Mouse (Mus musculus): ENCODE results near the gene Gm11541. TPM values are rescaled to one million over a fixed set of nuclear protein-coding genes. Genes with fewer than 3 reads are reported as not detected.
"Not testable (repeated sequence)": the region's sequence is repeated elsewhere in the genome, so short reads cannot be mapped to it uniquely, and the experiment has no call there.

Gm11541 gene
- polyA plus RNA-seq, 1 experiment from 2014 or later = 0.07 TPM

DNA sequence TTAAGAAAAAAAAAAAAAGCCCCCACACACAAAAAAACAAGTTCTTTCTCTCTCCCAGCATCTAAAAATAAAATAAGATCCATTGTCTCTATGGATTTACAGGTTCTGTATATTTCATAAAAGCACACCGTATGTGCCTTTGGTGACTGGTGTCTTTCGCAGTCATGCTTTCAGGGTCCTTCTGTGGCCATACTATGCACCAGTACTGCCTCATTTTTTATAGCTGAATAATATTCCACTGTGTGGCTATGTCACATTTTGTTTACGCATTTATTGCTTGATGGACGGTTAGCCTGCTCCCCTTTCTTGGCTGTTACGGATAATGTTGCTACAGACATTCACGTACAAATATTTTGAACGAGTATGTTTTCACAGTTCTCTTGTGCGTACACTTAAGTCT is 51.3 kb downstream of the Gm11541 start:
- Histone ChIP-seq H3K4me1 (replicated peaks; ENCODE audit: control insufficient read depth, insufficient read depth, low read length) (peaks cover 12% of the 10 kb centered on the region), H3K9me3 (ENCODE audit: control insufficient read depth) (no peaks in the 10 kb centered on the region), H3K27ac (ENCODE audit: low read depth, low read length) (no peak overlapping the region), H3K4me3 (ENCODE audit: low read depth, low read length) (peak overlapping the region; percentile 60), H3K4me2 (replicated peaks; ENCODE audit: low read depth) (peak overlapping the region; percentile 71), H3K27me3 (replicated peaks; ENCODE audit: control insufficient read depth, insufficient read depth, low read length) (no peaks in the 10 kb centered on the region), H3K36me3 (ENCODE audit: control insufficient read depth, insufficient read depth) (peaks cover 7% of the 10 kb centered on the region; the same call in 1 of the 2 replicates), H3K9ac (ENCODE audit: low read depth, low read length) (no peak overlapping the region)
- WGBS = 37% methylated on average over 8 of the region's 8 CpGs
- ATAC-seq = no peak
- no peak for TF ChIP-seq CTCF (IDR thresholded peaks at IDR 0.05; ENCODE audit: low read depth)

DNA sequence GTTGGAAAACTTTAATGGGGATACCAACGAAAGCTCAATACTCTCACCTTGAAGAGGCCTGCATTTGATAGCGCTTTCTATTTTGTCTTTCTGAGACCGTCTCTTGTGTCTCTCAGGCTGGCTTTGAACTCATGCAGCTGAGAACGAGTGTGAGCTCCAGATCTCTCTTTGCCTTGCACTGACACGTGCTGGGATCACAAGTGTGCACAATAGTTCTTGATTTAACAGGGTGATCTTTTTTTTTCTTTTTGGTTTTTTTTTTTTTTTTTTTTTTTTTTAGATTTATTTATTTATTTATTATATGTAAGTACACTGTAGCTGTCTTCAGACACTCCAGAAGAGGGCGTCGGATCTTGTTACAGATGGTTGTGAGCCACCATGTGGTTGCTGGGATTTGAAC is 53.1 kb downstream of the Gm11541 start:
- not testable (repeated sequence) for H3K27ac ChIP-seq (ENCODE audit: low read depth, low read length); H3K9ac ChIP-seq (ENCODE audit: low read depth, low read length); H3K4me2 ChIP-seq (replicated peaks; ENCODE audit: low read depth); H3K9me3 ChIP-seq (ENCODE audit: control insufficient read depth); H3K4me3 ChIP-seq (ENCODE audit: low read depth, low read length); ATAC-seq; H3K27me3 ChIP-seq (replicated peaks; ENCODE audit: control insufficient read depth, insufficient read depth, low read length)
- 95% methylated on average over 5 of the region's 7 CpGs for WGBS
- peaks cover 12% of the 10 kb centered on the region for H3K4me1 ChIP-seq (replicated peaks; ENCODE audit: control insufficient read depth, insufficient read depth, low read length)
- H3K36me3 ChIP-seq (ENCODE audit: control insufficient read depth, insufficient read depth) = peaks cover 12% of the 10 kb centered on the region; the same call in 1 of the 2 replicates

DNA sequence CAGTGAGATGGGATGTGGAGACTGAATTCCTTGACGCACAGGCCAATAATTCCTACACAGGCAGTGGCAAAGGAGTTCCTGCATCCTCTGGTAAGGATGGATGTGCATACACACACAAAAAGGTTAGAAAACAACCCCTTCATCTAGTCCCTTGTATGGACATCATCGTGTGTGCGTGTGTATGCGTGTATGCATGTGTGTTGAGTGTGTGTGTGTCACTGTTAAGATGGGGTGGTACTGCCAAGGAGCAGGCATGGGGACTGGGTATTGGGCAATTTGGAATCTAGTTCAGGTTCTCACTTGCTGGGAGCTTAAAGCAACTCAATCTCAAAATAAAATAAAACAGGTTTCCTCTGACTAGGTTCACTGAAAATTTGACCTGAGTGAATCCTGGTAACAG is 57.8 kb downstream of the Gm11541 start:
- Histone ChIP-seq H3K9me3 (ENCODE audit: control insufficient read depth) (no peaks in the 10 kb centered on the region), H3K36me3 (ENCODE audit: control insufficient read depth, insufficient read depth) (peaks cover 60% of the 10 kb centered on the region), H3K9ac (ENCODE audit: low read depth, low read length) (no peak overlapping the region), H3K4me1 (replicated peaks; ENCODE audit: control insufficient read depth, insufficient read depth, low read length) (no peaks in the 10 kb centered on the region), H3K4me3 (ENCODE audit: low read depth, low read length) (no peak overlapping the region), H3K27ac (ENCODE audit: low read depth, low read length) (no peak overlapping the region), H3K4me2 (replicated peaks; ENCODE audit: low read depth) (no peak overlapping the region), H3K27me3 (replicated peaks; ENCODE audit: control insufficient read depth, insufficient read depth, low read length) (no peaks in the 10 kb centered on the region)
- WGBS = 97% methylated on average over 4 of the region's 4 CpGs
- ATAC-seq = no peak
- no peak for TF ChIP-seq CTCF (IDR thresholded peaks at IDR 0.05; ENCODE audit: low read depth)

Other genes with a start within 250 kb of the Gm11541 start
- 1.2 and 1.4 TPM in 2 replicates for gene Cacna1g, start 230.3 kb downstream of the Gm11541 start, polyA plus RNA-seq (2015; fragmentation: Nextera tagmentation; extraction: Ambion mirVana)
- not detected in 2 replicates for gene Spata20, start 218.3 kb downstream of the Gm11541 start, polyA plus RNA-seq (2015; fragmentation: Nextera tagmentation; extraction: Ambion mirVana)
- 0.55 and 1.0 TPM in 2 replicates for gene Epn3, start 204.5 kb downstream of the Gm11541 start, polyA plus RNA-seq (2015; fragmentation: Nextera tagmentation; extraction: Ambion mirVana)
- 0.94 and 1.7 TPM in 2 replicates for gene Mycbpap, start 182.8 kb downstream of the Gm11541 start, polyA plus RNA-seq (2015; fragmentation: Nextera tagmentation; extraction: Ambion mirVana)
- 1.2 and 1.8 TPM in 2 replicates for gene Rsad1, start 155.2 kb downstream of the Gm11541 start, polyA plus RNA-seq (2015; fragmentation: Nextera tagmentation; extraction: Ambion mirVana)
- gene Chad, start 139.5 kb downstream of the Gm11541 start, polyA plus RNA-seq (2015; fragmentation: Nextera tagmentation; extraction: Ambion mirVana) = 1.9 and 3.3 TPM in 2 replicates
- gene Acsf2, start 102.6 kb downstream of the Gm11541 start, polyA plus RNA-seq (2015; fragmentation: Nextera tagmentation; extraction: Ambion mirVana) = 6.3 and 6.7 TPM in 2 replicates
- 165 and 172 TPM in 2 replicates for gene Lrrc59, start 74.7 kb downstream of the Gm11541 start, polyA plus RNA-seq (2015; fragmentation: Nextera tagmentation; extraction: Ambion mirVana)
- gene Mrpl27, start 50.7 kb downstream of the Gm11541 start, polyA plus RNA-seq (2015; fragmentation: Nextera tagmentation; extraction: Ambion mirVana) = 148 and 158 TPM in 2 replicates
- 3.7 and 4.2 TPM in 2 replicates for gene Eme1, start 50.5 kb downstream of the Gm11541 start, polyA plus RNA-seq (2015; fragmentation: Nextera tagmentation; extraction: Ambion mirVana)
- gene Xylt2, start 27.0 kb downstream of the Gm11541 start, polyA plus RNA-seq (2015; fragmentation: Nextera tagmentation; extraction: Ambion mirVana) = 8.0 and 8.2 TPM in 2 replicates
- 0.13 TPM in 1 of 2 replicates, not detected in the other for gene Cdc34b, start 37.3 kb upstream of the Gm11541 start, polyA plus RNA-seq (2015; fragmentation: Nextera tagmentation; extraction: Ambion mirVana)
- gene Tmem92, start 78.2 kb upstream of the Gm11541 start, polyA plus RNA-seq (2015; fragmentation: Nextera tagmentation; extraction: Ambion mirVana) = not detected in 2 replicates
- gene Col1a1, start 231.7 kb upstream of the Gm11541 start, polyA plus RNA-seq (2015; fragmentation: Nextera tagmentation; extraction: Ambion mirVana) = 338 and 367 TPM in 2 replicates

All from intestine, postnatal 0 days (tissue).